Mouse (Mus musculus) forebrain, embryonic 16.5 days (tissue): Measurements from ENCODE around the gene Hs6st1. TPM values are rescaled to one million over a fixed set of nuclear protein-coding genes. Genes with fewer than 3 reads are reported as not detected.

Source experiments
- ATAC-seq: fragments of 200-750 bp; cut with Nextera tagmentation; 2 replicates; pipeline ENCODE4 v1.8.0; 2017; ENCODE audit warnings: mild to moderate bottlenecking, moderate library complexity
- H3K27ac ChIP-seq: fragments of 300-500 bp; sonication (generic); 2 replicates; pipeline ENCODE4 v1.5.1; 2014; ENCODE audit warnings: low read length, control low read depth
- H3K27me3 ChIP-seq: fragments of 300-500 bp; sonication (generic); replicated peaks from 2 replicates; pipeline ENCODE4 v1.6.1; 2014; ENCODE audit warnings: low read length; ENCODE audit not compliant: control insufficient read depth, insufficient read depth
- H3K36me3 ChIP-seq: fragments of 300-500 bp; sonication (generic); 2 replicates; pipeline ENCODE4 v1.6.1; 2014; ENCODE audit not compliant: control insufficient read depth, insufficient read depth
- H3K4me1 ChIP-seq: fragments of 300-500 bp; sonication (generic); replicated peaks from 2 replicates; pipeline ENCODE4 v1.6.1; 2014; ENCODE audit warnings: low read length; ENCODE audit not compliant: control insufficient read depth, insufficient read depth
- H3K4me2 ChIP-seq: fragments of 300-500 bp; sonication (generic); 2 replicates; pipeline ENCODE4 v1.6.1; 2014; ENCODE audit warnings: mild to moderate bottlenecking, low read length, control low read depth
- H3K4me3 ChIP-seq: fragments of 300-500 bp; sonication (generic); replicated peaks from 2 replicates; pipeline ENCODE4 v1.5.1; 2014; ENCODE audit warnings: mild to moderate bottlenecking, low read length, control low read depth
- H3K9ac ChIP-seq: fragments of 300-500 bp; sonication (generic); replicated peaks from 2 replicates; pipeline ENCODE4 v1.6.1; 2014; ENCODE audit warnings: low read depth, low read length, control low read depth
- H3K9me3 ChIP-seq: fragments of 300-500 bp; sonication (generic); 2 replicates; pipeline ENCODE4 v1.6.1; 2016; ENCODE audit warnings: low read length; ENCODE audit not compliant: control insufficient read depth
- WGBS: fragments of 180-500 bp; shearing (Covaris S2); extraction: QIAGEN DNeasy Blood & Tissue Kit; methylation state at CpG from one replicate; pipeline ENCODE4 v1.1.7; 2014; 5-methylcytosine and 5-hydroxymethylcytosine counted together
- polyA plus RNA-seq: library from polyadenylated mRNA; unstranded; fragments of >200 nt; fragmentation: Nextera tagmentation; extraction: Ambion mirVana; gene quantifications from 2 replicates; pipeline ENCODE4 v1.2.1, GENCODE M21; 2015

Gene Hs6st1
- polyA plus RNA-seq, 1 experiment from 2014 or later: 7.4 TPM

DNA sequence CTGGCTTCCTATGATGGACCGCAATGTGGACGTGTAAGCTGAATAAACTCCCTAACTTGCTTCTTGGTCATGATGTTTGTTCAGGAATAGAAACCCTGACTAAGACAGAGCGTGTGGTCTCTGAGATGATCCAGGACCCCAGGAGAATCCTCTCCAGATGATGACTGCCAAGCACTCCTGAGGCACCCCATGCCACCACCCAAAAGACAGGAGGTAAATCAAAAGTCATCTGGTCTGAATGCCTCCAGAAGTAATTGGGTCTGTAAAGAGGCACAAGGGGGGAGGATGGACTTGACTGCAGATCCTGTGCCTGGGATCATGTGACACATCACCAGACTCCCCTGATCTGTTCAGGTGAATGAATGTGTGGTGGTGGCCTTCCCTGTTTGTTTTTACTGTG is 44.5 kb downstream of the Hs6st1 start:
- 90% methylated on average over 3 of the region's 3 CpGs for WGBS
- ATAC-seq: no peak
- Histone ChIP-seq H3K4me2 (no peak overlapping the region), H3K4me1 (no peaks in the 10 kb centered on the region), H3K36me3 (no peaks in the 10 kb centered on the region), H3K4me3 (no peak overlapping the region), H3K27me3 (no peaks in the 10 kb centered on the region), H3K9me3 (no peaks in the 10 kb centered on the region), H3K9ac (no peak overlapping the region), H3K27ac (no peak overlapping the region)

DNA sequence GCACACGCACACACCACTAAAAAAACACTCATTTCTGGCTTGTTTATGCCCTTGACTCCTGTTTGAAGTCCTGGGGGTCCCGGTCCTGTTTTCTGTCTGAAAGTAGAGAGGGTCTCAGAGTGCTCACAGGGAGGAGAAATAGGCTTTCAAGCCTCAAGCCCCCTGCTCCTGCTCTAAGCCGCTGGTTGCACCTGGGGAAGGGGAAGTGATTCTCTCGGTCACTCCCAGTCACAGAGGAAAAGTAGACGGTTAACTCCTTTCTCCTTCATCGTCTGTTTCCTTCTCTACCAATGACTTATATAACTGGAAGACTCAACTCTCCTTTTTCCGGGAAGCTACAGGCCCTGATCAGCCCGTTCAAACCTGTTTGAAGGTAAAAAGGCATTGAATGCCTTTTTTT is 45.5 kb downstream of the Hs6st1 start:
- Histone ChIP-seq H3K4me3 (no peak overlapping the region), H3K27ac (no peak overlapping the region), H3K27me3 (no peaks in the 10 kb centered on the region), H3K4me1 (no peaks in the 10 kb centered on the region), H3K9me3 (no peaks in the 10 kb centered on the region), H3K9ac (no peak overlapping the region), H3K4me2 (no peak overlapping the region), H3K36me3 (no peaks in the 10 kb centered on the region)
- no peak for ATAC-seq
- 91% methylated on average over 8 of the region's 8 CpGs for WGBS

DNA sequence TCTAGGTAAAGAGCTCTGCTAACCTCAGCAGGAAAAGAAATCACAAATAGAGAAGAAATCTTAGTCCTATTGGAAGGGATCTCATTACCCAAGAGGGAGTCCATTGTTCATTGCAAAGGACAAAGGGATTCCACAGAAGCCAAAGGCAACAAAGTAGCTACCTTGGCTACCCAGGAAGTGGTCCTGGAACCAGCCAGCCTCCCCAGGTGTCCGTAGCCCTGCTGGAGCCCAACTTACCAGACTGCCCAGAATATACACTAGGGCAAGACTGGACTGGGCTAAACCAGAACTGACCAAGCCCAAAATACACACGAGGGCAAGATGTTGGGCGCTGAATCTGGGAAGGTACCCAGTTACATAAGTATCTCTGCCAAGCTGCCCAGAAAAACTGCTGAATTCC is 46.6 kb downstream of the Hs6st1 start:
- Histone ChIP-seq H3K27me3 (no peaks in the 10 kb centered on the region), H3K36me3 (no peaks in the 10 kb centered on the region), H3K4me1 (no peaks in the 10 kb centered on the region), H3K9me3 (no peaks in the 10 kb centered on the region), H3K9ac (no peak overlapping the region), H3K4me2 (no peak overlapping the region), H3K27ac (no peak overlapping the region), H3K4me3 (no peak overlapping the region)
- ATAC-seq: no peak
- 81% methylated on average over 3 of the region's 3 CpGs for WGBS

DNA sequence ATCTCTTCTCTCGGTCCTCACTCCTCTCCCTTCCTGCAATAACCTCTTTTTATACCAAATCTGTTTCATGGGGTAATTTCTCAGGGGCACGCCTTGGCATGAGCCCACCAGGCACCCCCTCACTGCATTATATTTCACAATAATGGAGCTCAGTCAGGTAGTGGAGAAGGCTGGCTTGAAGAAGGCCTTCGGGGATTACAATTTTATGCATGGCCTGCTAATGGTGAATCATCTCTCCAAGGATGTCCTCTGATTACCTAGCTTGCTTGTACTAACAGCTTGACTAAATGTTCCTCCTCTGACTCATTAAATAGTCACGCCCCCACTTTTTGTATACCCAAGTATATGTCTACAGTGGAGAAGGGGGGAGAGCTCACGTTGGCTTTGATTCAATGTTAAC is 48.3 kb downstream of the Hs6st1 start:
- H3K9me3 ChIP-seq: no peaks in the 10 kb centered on the region
- no peak overlapping the region for H3K4me2 ChIP-seq
- ATAC-seq: no peak
- H3K9ac ChIP-seq: no peak overlapping the region
- no peak overlapping the region for H3K4me3 ChIP-seq
- no peaks in the 10 kb centered on the region for H3K27me3 ChIP-seq
- H3K36me3 ChIP-seq: no peaks in the 10 kb centered on the region
- H3K27ac ChIP-seq: no peak overlapping the region
- H3K4me1 ChIP-seq: no peaks in the 10 kb centered on the region
- WGBS: 82% methylated on average over 5 of the region's 5 CpGs

DNA sequence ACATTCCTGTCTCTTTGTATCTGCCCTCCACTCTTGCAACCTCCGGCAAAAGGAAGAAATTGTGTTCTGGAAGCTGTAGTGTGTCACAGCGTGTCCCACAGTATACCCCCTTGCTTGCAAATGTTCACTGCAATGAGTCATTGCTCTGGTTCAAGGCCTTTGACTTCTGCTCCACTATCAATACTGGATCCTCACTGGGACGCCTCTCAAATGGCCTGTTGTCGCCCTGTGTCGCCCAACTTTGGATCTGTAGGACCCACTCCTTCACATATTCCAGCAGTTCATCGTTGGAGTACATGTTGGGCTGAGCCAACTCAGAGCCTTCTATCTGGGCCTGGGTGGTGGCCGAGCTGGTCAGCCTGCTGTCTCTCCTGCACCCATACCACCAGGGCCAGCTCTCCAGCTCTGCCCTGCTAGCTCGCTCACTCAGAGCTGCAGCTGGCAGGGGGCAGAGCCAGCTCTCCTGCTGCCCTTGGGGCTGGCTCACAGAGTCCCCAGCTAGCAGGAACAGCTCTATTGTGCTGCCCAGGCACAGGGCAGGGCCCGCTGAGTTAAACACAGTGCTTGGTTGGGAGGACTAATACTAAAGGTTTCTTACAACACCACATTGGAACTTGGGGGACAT is 50.0 kb downstream of the Hs6st1 start:
- no peaks in the 10 kb centered on the region for H3K9me3 ChIP-seq
- H3K36me3 ChIP-seq: no peaks in the 10 kb centered on the region
- no peak for ATAC-seq
- no peaks in the 10 kb centered on the region for H3K4me1 ChIP-seq
- H3K4me2 ChIP-seq: no peak overlapping the region
- no peak overlapping the region for H3K27ac ChIP-seq
- no peaks in the 10 kb centered on the region for H3K27me3 ChIP-seq
- H3K4me3 ChIP-seq: no peak overlapping the region
- H3K9ac ChIP-seq: no peak overlapping the region
- 75% methylated on average over 9 of the region's 9 CpGs for WGBS

DNA sequence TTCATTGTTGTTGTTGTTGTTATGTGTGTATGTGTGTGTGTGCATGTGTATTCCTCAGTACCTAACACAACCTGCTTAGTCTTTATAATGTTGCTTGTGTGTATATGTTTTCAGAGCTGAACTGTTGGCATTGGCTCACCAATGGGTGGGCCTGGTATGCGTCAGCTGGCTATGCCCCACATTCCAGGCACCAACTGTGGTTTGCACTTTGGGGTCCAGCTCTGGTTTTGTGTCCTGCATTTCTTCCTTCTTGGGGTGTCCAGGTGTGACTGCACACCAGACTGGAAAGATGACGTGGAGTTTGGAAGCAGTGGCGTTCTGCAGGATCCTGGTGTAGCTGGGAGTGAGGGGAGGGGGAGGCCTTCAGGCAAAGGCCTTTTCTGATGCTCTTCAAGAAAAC is 50.8 kb downstream of the Hs6st1 start:
- H3K4me3 ChIP-seq: no peak overlapping the region
- 88% methylated on average over 3 of the region's 3 CpGs for WGBS
- ATAC-seq: no peak

DNA sequence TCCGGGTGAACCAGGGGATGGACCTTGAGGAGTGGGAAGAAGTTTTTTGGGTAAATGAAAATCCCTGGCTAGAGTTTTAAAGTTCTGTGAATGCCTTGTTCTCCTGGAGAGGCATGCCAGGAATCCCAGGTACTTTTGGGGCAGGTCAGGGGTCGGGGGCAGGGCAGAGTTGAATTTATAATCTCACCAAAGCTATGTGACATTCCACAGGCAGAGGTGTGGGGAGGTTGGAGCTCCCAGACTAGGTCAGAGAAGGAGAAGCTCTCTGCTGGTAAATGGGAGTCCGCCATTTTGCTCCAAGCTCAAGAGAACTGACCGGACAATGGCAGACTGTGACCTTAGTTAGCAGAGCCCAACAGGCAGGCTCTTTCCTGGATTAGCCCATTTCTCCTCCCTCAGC is 51.2 kb downstream of the Hs6st1 start:
- H3K9ac ChIP-seq: no peak overlapping the region
- H3K4me3 ChIP-seq: no peak overlapping the region
- ATAC-seq: no peak
- H3K36me3 ChIP-seq: no peaks in the 10 kb centered on the region
- H3K4me2 ChIP-seq: no peak overlapping the region
- no peak overlapping the region for H3K27ac ChIP-seq
- H3K27me3 ChIP-seq: no peaks in the 10 kb centered on the region
- H3K9me3 ChIP-seq: 0 out of 2 replicates have a peak, but pooled peaks cover under 1% of the 10 kb centered on the region
- no peaks in the 10 kb centered on the region for H3K4me1 ChIP-seq
- 88% methylated on average over 4 of the region's 4 CpGs for WGBS

More for the DNA sequence above, 50.8 kb downstream of the Hs6st1 start:
- Histone ChIP-seq H3K36me3 (no peaks in the 10 kb centered on the region), H3K27ac (no peak overlapping the region), H3K27me3 (no peaks in the 10 kb centered on the region), H3K4me1 (no peaks in the 10 kb centered on the region), H3K9me3 (no peaks in the 10 kb centered on the region), H3K4me2 (no peak overlapping the region), H3K9ac (no peak overlapping the region)

DNA sequence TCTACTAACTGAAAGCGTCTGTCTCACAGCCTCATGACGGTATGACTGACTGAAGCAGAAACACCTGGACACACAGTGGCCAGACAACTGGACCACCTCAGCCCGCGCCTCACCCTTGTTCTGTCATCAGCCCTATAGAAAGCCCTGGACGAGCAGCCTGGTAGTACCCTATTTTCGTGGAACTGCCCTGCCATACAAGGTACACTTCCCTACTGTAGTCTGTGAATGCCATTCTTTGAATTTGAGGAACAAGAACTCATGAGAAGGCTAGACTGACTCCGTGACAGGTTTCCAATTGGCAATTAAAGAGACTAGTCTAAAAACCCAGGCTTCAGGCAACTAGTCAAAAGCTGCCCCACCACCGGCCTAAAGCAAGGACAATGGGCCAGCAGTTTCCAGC is 53.0 kb downstream of the Hs6st1 start:
- Histone ChIP-seq H3K4me3 (no peak overlapping the region), H3K9me3 (0 out of 2 replicates have a peak, but pooled peaks cover 3% of the 10 kb centered on the region), H3K27ac (no peak overlapping the region), H3K4me1 (no peaks in the 10 kb centered on the region), H3K36me3 (no peaks in the 10 kb centered on the region), H3K27me3 (no peaks in the 10 kb centered on the region), H3K4me2 (no peak overlapping the region), H3K9ac (no peak overlapping the region)
- no peak for ATAC-seq
- 79% methylated on average over 8 of the region's 8 CpGs for WGBS

DNA sequence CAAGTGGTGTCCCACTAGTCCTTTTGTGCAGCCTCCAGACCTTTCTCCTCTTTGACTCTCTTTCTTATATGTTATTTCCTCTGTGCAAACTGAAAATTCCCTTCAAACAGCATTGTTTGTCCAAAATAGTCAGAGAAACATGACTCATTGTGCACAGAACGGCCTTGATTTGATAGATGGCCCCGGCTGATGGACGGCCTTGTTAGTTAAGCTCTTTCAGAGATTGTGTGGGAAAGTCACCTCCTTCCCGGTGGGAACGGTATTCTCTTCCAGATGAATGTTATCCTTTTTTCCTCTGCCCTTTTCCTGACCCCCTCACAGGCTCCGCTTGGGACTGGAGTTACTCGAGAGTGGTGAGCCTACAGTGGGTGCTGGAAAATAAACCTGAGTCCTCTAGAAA is 56.9 kb downstream of the Hs6st1 start:
- Histone ChIP-seq H3K4me2 (no peak overlapping the region), H3K27ac (no peak overlapping the region), H3K4me1 (no peaks in the 10 kb centered on the region), H3K9me3 (0 out of 2 replicates have a peak, but pooled peaks cover 3% of the 10 kb centered on the region), H3K27me3 (no peaks in the 10 kb centered on the region), H3K36me3 (no peaks in the 10 kb centered on the region), H3K9ac (no peak overlapping the region), H3K4me3 (no peak overlapping the region)
- no peak for ATAC-seq
- 75% methylated on average over 7 of the region's 7 CpGs for WGBS

DNA sequence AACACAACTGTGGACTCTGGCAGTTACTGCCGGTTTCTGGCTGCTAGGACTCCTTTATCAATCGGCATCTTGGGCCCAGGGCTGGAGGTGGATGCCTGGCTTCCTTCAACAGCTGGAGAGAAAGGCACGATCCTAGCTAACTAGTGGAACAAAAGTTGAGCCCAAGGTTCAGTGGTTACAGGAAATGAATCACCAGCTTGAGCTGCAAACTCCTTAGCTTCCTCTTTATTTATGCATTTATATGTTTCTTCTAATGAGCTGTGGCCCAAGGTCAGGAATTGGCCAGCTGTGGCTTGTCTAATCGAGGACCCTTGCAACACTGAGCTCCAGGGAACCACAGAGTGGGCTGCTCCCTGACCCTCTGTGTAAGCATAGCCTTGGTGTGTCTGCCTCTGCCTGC is 60.9 kb downstream of the Hs6st1 start:
- 72% methylated on average over 4 of the region's 4 CpGs for WGBS

More for the DNA sequence above, 60.9 kb downstream of the Hs6st1 start:
- Histone ChIP-seq H3K4me1 (no peaks in the 10 kb centered on the region), H3K4me3 (no peak overlapping the region), H3K27me3 (no peaks in the 10 kb centered on the region), H3K36me3 (no peaks in the 10 kb centered on the region), H3K9me3 (0 out of 2 replicates have a peak, but pooled peaks cover 3% of the 10 kb centered on the region), H3K9ac (no peak overlapping the region), H3K4me2 (no peak overlapping the region), H3K27ac (no peak overlapping the region)
- no peak for ATAC-seq
